Mouse (Mus musculus) MEL-GATA-1-ER (cell line): Measurements from ENCODE around the gene Mpp2.

Experiments
- DNase-seq: peaks from one replicate; pipeline ENCODE4 v3.0.0-alpha.2; 2012; ENCODE audit warnings: low read depth; ENCODE audit errors: extremely low read depth

The Mpp2 gene

DNA sequence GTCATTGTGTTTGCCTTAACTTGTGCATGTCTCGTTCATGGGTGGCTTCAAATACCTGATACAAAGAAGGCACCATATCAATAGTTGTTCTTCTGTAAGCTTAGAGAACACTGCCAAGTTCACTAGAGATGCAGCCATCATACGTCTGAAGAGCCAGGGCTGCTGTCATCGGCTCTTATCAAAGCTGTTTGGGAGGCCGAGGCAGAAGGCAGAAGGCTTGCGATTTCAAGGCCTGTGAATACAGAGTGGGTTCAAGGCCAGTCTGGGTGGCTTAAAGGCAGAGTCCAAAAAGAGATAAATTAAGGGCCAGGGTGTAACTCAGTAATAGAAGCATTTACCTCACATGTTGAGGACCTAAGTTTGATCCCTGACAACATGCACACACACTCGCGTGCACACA lies 52.0 kb downstream of the Mpp2 start:
- no peak for DNase-seq

- no peak for DNase-seq
Observed at GRCm38 (mm10) chr11:102035456-102035960, 52.8 kb downstream of the Mpp2 start.

GRCm38 (mm10) chr11:102034887-102035286 lies 53.4 kb downstream of the Mpp2 start:
- no peak for DNase-seq

- DNase-seq = no peak
Observed at GRCm38 (mm10) chr11:102033055-102033591, 55.2 kb downstream of the Mpp2 start.

DNA sequence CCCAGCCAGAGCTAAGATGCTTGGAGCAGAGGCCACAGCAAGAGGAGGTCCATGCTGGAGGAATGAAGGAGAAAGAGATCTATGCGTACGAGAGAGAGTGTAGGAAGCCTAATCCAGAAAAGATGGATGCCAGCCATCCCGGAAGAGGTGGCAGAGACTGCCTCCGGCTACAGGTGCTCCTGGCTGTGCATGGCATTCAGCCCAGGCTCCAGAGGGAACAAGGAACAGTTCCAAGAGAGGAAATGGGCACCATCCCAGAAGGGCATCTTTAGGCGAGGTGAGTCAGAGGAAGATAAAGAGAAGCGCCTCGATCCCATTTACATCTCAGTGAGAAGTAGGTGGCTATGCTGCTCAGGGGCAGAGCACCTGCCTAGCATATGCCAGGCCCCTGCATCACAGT lies 57.2 kb downstream of the Mpp2 start:
- DNase-seq = no peak

DNA sequence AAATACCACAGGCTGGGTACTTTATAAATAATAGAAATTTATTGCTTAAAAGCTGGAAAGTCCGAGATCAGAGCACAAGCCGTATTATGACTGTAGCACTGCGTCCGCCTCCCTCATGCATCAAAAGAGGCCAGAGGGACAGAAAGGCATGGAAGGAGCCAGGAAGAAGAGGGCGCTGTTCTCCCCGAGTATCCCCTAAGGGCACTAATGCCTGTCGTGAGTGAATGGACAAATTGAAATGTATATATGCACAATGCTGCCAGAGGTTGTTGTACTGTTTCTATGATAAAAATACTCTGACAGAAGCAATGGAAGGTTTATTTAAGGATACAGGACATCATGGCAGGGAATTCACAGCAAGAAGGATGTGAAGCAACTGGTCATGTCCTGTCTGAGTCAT lies 58.3 kb downstream of the Mpp2 start:
- no peak for DNase-seq

DNA sequence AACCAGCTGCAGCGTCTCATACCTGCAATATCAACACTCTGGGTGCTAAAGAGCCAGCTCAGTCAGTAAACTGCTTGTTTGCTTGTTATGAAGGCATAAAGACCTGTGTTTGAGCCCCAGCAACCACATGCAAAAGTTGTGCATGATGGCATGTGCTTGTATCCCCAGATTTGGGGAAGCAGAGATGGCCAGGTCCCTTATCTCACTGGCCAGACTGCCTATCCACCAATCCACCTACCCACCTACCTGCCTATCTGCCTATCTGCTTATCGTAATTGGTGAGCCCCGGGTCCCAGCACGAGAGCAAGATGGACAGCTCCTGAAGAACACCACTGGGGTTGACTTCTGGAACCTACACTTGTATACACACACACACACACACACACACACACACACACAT lies 59.0 kb downstream of the Mpp2 start:
- peak; percentile 63 for DNase-seq

DNA sequence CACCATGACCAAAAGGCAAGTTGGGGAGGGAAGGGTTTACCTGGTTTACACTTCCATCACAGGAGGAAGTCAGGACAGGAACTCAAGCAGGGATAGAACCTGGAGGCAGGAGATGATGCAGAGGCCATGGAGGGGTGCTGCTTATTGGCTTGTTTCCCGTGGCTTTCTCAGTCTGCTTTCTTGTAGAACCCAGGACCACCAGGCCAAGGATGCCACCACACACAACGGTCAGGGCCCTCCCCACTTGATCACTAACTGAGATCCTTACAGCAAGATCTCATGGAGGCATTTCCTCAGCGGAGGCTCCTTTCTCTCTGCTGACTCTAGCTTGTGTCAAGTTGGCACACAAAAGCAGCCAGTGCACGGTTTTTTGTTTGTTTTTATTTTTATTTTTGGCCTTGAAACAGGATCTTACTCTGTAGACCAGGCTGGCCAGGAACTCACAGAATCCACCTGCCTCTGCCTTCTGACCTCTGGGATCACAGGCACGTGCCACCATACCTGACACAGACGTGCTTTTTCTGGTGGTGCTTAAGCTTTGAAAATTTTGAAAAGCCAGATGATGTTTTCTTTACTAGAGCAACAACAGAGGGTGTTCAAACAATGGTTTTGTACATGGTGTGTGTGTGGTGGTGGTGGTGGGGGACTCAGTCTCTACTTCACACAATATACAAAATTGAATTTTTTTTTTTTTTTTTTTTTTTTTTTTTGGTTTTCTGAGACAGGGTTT lies 60.1 kb downstream of the Mpp2 start, which contains the start of gene Mpp3:
TSS of gene Mpp3 (minus strand) at position 375 of the 730 bp plus-strand sequence.
- DNase-seq = no peak

DNA sequence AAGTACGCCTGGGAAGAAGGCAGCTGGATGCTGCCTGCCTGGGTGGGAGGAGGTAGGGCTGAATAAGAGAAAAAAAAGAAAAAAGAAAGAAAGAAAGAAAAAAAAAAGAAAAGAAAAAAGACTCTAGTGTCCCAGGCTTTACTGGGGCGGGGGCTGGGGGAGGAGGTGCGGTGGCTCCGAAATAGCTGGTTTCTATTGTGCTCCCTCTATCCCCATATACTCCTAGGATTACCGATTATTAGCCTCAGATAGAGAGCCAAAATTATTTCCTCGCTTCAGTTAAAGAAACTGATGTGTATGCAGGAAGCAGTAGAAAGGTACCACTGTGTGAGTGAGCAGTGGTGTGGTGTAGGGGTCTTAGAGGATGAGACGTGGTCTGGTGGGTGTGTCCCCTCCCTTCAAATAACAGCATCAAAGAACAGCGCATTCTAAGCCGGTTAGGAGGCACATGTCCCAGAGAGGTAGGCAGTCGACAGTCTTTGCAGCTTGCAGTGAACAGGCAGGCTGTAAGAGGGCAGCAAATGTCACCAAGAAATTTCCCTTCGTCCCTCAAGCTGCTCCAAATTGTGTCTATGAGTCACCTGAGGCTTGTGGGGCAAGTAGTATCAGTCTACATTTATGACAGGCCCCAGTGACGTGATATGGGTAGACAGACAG lies 60.8 kb downstream of the Mpp2 start:
- no peak for DNase-seq

DNA sequence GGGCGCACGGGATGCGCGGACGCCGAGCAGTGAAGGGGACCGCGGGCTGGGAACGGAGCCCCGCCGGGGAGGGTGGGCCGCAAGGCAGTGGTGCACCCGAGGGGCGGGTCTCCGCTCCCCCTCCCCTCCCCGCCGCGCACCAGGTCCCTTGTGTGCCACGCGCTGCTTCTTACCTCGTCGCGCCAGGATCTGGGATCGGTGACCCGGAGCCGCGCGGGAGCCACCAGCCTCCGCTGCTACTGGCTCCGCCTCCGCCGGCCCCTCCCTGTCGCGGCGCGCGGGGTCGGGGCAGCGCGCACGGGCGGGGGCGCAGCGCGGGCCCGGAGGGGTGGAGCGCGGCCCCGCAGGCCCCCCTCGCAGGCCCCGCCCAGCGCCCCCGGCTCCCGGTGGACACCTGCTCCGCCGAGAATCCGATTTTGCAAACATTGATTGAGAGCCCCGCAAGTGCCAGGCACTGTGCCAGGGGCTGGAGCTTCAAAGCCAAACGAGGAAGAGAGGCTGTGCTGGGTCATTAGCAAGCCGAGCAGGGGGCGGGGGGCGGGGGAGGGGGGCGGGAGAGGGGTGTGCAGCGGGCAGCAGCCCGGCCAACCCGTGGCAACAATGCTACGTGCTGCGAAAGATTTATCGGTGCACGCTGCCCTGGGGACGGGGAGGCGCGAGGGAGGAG lies 61.5 kb downstream of the Mpp2 start:
- no peak for DNase-seq

DNA sequence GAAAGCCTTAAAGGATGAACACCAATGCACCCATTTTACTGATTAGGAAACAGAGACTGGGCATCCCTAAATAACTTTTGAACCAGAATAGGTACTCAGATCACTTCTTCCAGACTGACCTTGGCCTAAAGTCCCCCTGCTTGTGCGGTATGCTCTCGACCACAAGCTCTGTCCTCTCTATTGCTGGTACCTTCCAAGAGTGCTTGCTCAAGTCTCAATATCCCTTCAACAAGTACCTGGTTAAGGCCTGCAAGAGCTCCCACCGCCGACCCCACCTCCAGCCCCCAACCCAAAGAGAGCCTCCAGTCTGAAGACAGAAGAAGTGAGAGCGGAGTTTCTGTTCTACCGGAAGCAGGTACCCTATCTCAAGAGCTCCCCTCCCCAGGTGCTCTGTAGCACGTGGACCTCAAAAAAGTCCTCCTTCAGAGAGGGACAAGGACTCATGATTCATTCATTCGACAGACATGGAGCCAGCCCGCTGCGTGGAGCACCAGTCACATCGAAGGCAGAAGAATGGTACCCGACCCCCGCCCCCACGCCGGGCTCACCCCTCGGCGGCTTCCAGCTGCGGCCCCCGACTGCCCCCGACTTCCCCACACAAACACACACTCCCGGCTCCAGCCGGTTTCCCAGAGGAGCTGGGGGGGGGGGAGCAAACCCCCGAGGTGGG lies 62.2 kb downstream of the Mpp2 start:
- DNase-seq = no peak

DNA sequence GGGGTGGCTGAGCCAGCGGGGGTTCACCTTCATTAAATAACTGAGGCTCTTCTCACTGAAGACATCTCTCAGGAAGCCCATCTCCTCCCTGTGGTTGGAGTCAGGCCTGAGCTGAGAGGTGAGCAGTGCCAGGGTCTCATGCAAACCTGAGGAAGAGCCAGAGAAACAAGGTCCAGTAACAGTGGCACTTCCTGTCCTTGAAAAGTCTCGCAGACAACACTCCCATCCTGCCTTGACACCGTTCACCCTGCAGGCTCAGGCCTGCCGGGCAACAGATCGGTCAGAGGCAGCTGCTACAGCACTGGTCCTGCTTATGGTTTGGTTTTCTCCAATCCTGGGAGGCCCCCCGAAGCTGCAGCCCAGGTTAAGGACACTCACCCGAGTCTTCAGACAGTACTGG lies 63.0 kb downstream of the Mpp2 start:
- no peak for DNase-seq

- DNase-seq = no peak
Observed at GRCm38 (mm10) chr11:102024875-102025274, 63.4 kb downstream of the Mpp2 start.

DNA sequence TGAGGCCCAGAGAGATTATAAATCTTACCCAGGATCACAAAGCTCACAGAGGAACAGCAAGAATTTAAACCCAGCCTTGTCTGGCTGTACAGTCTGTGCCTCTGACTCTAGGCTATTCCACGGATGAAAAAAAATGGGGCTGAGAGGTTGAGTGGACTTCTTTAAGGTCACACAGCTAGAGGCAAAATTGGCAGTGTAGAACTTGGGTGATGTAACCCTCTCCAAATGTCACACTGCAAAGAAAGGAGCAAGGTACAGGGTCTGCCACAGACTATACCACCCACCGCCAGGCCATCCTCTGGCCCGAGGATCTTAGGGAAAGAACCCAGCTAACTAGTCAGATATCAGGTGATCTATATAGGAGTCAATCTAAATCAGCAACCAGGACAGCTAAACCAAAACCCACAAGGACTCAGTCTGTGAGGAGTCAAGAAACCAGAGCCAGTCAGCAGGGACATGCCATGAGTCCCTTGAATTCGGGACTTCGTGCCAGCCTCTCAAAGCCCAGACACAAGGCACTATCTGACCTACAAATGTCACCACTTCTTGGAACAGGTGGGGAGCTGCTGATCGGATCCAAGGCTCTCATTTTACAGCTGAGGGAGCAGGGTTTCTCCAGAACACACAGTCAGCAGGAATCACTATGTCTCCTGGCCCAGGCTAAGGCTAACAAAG lies 64.1 kb downstream of the Mpp2 start:
- DNase-seq = no peak

- DNase-seq = no peak
Observed at GRCm38 (mm10) chr11:102023406-102023805, 64.9 kb downstream of the Mpp2 start.

DNA sequence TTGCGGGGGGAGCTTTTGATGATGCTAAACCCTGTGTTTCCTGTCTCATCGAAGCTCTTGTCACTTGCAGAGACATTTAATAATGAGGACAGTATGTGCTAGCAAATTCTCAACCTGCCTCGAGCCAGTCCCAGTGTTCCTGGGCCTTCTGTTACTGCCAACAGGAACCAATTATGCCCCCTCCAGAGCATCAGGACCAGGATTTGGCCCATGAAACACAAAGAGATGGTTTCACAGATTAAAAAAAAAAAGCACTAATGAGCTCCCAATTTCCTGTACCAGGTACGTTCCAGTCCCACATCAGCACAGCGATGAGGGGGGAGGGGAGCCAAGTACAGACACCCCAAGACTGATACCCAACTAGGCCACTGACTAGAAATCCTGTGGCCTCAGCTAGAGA lies 67.1 kb downstream of the Mpp2 start:
- DNase-seq = no peak

- no peak for DNase-seq
Observed at GRCm38 (mm10) chr11:102019736-102020135, 68.6 kb downstream of the Mpp2 start.

DNA sequence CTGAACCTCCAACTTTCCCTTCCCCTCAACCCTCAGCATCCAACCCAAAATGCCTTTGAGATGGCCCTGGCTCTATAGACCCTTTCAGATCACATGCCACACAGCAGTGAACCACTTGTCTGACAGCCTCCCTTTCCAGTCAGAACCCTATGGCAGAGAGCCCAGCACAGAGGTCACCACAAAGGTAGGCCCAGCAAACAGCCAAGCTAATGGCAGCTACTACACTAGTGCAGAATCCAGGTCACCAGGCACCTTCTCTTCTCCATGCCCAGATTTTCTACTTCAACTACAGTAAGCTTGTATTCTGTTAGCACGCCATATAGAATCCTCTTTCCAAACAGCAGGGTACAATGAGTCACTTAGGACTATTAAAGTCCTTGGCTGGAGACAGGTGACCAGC lies 72.2 kb downstream of the Mpp2 start:
- no peak for DNase-seq

DNA sequence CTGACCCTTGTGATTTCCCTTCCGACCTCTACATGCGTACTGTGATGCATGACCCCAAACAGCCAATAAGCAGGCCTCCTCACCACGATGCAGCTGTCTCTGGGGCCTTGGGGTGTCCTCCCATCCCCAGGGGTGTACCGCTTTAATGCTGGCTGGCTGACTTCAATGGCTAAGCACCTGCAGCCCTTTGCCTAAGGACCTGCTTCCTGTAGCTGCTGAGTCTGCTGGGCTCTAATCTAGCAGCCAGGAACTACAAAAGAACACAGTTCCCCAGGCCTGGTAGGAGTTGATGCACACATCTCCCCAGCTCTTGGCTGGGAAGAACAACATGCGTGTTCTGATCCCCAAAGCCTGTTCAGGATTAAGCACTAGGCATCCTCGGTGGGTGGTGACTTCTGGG lies 72.8 kb downstream of the Mpp2 start:
- no peak for DNase-seq

- DNase-seq = no peak
Observed at GRCm38 (mm10) chr11:102013201-102013600, 75.1 kb downstream of the Mpp2 start.

- DNase-seq = no peak
Observed at GRCm38 (mm10) chr11:102011510-102011909, 76.8 kb downstream of the Mpp2 start.
